Mouse (Mus musculus) E14TG2a.4 (cell line): ENCODE results near the gene Kif2c.

Experiments
- H3K27me3 ChIP-seq: 2 replicates; pipeline ENCODE4 v1.6.1; 2014; ENCODE audit warnings: low read length, control low read depth; ENCODE audit not compliant: insufficient read depth
- H3K36me3 ChIP-seq: 2 replicates; pipeline ENCODE4 v1.6.1; 2014; ENCODE audit warnings: low read length, control low read depth; ENCODE audit not compliant: insufficient read depth
- H3K4me1 ChIP-seq: replicated peaks from 2 replicates; pipeline ENCODE4 v1.6.1; 2014; ENCODE audit warnings: low read depth, low read length, control low read depth
- H3K4me3 ChIP-seq: replicated peaks from 2 replicates; pipeline ENCODE4 v1.5.1; 2014; ENCODE audit warnings: mild to moderate bottlenecking, low read length
- H3K9me3 ChIP-seq: 2 replicates; pipeline ENCODE4 v1.6.1; 2014; ENCODE audit warnings: low read length, control low read depth
- CTCF ChIP-seq: conservative IDR thresholded peaks from 2 replicates; pipeline ENCODE4 v1.5.1; 2014; ENCODE audit warnings: low read length
- NANOG ChIP-seq: IDR thresholded peaks from 2 replicates; pipeline ENCODE4 v1.6.1; 2014; ENCODE audit warnings: borderline replicate concordance, low read length, mixed read lengths
- POU5F1 ChIP-seq: IDR thresholded peaks from 2 replicates; pipeline ENCODE4 v1.6.1; 2014; ENCODE audit warnings: low read length, borderline replicate concordance

The Kif2c gene

DNA sequence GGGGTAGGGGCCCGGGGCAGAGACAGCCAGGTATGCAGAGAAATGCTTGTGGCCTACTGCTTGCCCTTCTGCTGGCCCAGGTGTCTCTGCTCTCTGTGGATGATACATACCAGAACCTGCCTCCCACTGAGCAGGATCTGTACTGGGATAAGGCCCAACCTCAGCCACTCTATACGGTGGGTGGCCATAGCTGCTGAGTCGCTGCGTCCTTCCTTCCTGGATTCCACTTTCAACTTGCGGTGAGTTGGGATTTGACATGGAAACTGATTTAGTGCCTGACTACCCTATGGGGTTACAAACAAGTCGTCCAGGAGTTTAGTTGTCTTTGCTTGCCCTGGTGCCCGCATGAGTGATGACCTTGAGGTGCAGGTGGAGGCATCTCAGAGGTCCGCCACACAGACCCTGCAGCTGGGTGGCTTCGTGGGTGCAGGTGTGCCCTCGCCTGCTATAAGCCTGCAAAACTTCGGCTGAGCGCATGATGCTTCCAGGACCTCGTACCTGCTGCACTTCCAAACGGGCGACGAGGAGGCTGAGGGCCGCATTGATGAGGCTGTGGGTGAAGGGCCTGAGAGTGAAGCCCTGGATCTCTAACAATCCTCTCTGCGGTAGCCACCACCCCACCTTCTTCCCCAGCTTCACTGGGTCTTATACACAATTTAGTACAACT, 34.3 kb downstream of the Kif2c start:
- Histone ChIP-seq H3K4me3 (peak overlapping the region; percentile 63), H3K36me3 (peaks cover 57% of the 10 kb centered on the region), H3K9me3 (no peaks in the 10 kb centered on the region), H3K4me1 (peaks cover 86% of the 10 kb centered on the region), H3K27me3 (no peaks in the 10 kb centered on the region)
- TF ChIP-seq NANOG = no peak
- TF ChIP-seq CTCF = no peak
- no peak for TF ChIP-seq POU5F1

DNA sequence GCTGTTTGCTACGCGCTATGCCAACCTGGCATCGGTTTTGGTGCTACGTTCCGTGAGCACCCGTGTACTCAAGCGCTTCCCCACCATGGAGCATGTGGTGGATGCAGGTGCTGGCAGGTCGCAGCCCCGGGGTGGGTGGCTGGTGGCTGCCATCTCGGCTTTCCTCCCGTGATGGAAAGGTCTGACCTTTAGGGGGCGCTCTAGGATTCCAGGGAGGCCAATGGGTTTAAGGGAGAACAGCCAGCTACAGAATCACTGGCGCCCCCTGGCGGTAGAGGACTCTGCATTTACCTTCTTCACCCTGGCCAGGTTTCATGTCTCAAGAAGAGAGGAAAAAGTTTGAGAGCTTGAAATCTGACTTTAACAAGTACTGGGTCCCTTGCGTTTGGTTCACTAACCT, 36.3 kb downstream of the Kif2c start:
- H3K4me1 ChIP-seq = peaks cover 81% of the 10 kb centered on the region
- TF ChIP-seq NANOG (no peak), CTCF (peak; percentile 98)
- no peaks in the 10 kb centered on the region for H3K27me3 ChIP-seq
- peak overlapping the region; percentile 52 for H3K4me3 ChIP-seq
- peaks cover 39% of the 10 kb centered on the region for H3K36me3 ChIP-seq
- H3K9me3 ChIP-seq = no peaks in the 10 kb centered on the region

DNA sequence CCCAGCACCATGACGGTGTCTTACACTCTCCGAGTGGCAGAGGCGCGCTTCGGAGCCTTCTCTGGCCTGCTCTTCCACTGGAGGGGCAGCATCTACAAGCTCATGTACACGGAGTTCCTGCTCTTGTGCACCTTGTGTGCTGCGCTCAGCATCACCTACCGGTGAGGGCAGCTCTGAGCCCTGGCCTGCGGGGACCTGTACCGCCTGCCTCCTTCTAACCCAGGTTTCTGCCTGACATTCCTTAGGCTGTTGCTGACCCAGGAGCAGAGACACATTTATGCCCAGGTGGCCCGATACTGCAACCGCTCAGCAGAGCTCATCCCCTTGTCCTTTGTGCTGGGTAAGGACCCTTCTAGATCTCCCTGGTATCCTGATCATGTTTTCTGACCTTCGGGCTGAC, 37.2 kb downstream of the Kif2c start:
- TF ChIP-seq CTCF = no peak
- TF ChIP-seq NANOG = no peak
- no peak for TF ChIP-seq POU5F1
- Histone ChIP-seq H3K4me3 (peak overlapping the region; percentile 52; the same call in 1 of the 2 replicates), H3K27me3 (no peaks in the 10 kb centered on the region), H3K9me3 (no peaks in the 10 kb centered on the region), H3K4me1 (peaks cover 74% of the 10 kb centered on the region), H3K36me3 (peaks cover 29% of the 10 kb centered on the region)

DNA sequence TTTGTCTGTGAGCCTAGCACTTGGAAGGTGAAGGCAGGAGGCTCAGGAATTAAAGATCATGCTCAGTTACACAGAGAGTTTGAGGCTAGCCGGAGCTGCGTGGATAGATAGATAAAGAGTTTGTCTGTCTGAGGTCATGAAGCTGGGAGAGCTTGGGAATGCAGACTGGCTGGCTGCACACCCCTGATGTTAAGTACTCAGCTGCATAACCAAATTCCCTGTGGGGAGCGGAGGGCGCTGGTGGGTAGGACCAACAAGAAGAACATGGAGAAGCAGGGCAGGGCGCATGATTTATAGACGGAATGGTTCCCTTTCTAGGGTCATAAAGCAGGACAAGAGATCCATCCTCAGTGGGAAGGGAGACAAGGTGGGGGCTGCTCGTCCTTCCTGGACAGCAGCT, 39.4 kb downstream of the Kif2c start:
- H3K27me3 ChIP-seq = no peaks in the 10 kb centered on the region
- peaks cover 12% of the 10 kb centered on the region; the same call in 1 of the 2 replicates for H3K36me3 ChIP-seq
- no peaks in the 10 kb centered on the region for H3K9me3 ChIP-seq
- no peak overlapping the region for H3K4me3 ChIP-seq
- TF ChIP-seq POU5F1 (no peak), CTCF (no peak), NANOG (no peak)
- peaks cover 73% of the 10 kb centered on the region for H3K4me1 ChIP-seq

DNA sequence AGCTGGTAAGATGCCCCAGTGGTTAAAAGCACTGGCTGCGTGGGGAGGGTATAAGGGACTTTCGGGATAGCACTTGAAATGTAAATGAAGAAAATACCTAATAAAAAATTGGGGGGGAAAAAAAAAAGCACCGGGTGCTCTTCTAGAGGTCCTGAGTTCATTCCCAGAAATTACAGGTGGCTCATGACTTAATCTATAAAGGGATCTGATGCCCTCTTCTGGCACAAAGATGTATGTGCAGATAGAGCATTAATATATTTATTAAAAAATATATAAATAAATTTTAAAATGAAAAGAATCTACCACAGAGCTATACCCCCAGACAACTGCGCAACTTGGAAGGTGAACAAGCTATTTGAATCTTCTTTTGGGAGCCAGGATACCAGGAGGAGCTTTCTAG, 41.8 kb downstream of the Kif2c start:
- TF ChIP-seq CTCF = peak; percentile 15; the same call in 1 of the 2 replicates
- no peak for TF ChIP-seq NANOG
- Histone ChIP-seq H3K9me3 (no peaks in the 10 kb centered on the region), H3K36me3 (no peaks in the 10 kb centered on the region), H3K27me3 (no peaks in the 10 kb centered on the region), H3K4me1 (peaks cover 72% of the 10 kb centered on the region), H3K4me3 (no peak overlapping the region)

DNA sequence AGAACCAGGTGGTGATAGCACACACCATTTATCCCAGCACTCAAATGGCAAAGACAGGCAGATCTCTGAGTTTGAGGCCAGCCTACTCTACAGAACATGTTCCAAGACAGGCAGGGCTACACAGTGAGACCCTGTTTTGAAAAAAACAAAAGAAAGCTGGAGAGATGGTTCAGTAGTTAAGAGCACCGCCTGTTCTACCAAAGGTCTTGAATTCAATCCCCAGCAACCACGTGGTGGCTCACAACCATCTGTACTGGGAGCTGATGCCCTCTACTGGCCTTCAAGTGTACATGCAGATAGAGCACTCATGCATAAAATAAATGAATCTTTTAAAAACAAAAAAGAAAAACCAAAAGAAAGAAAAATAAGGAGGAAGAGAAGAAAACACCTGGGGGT, 43.2 kb downstream of the Kif2c start:
- peak overlapping the region; percentile 50; the same call in 1 of the 2 replicates for H3K4me3 ChIP-seq
- H3K4me1 ChIP-seq = peaks cover 75% of the 10 kb centered on the region
- TF ChIP-seq CTCF (peak; percentile 88), NANOG (no peak), POU5F1 (no peak)

DNA sequence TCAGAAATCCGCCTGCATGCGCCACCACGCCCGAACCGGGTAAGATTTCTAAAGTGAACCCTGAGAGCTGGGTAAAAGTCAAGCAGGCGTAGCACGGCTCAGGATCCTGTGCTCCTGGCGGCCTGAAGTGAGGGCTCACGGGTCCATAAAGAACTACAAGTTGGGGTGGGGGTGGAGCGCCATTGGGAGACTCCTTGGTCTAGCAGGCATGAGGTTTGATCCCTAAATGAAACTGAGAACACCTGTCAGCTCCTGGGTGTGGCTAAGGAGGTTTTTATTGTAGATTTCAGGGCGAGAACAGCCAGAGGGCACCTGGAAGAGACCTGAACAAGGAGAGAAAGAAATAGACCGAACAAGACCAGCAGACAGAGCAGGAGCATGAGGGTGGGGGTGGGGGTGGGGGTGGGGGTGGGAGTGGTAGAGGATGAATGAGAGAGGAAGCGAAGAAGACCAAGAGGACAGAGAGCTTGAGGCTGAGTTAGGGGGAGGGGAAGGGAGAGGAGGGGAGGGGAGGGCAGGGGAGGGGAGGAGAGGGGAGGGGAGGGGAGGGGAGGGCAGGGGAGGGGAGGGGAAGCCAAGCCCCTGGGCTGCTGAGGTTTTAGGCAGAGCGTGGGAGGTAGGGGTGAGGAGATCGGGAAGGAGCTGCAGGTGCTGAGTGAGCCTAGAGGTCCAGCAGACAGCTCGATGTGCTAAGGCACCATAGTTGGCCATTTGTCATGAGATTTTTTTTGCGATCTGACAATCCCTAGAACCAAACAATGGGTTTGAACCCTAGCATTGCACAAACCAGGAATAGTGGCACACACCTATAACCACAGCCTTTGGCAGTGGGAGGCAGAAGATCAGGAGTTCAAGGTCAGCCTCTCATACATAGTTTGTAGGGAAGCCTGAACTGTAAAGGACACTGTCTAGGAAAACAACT, 43.9 kb downstream of the Kif2c start:
- TF ChIP-seq CTCF = no peak
- no peak for TF ChIP-seq POU5F1
- TF ChIP-seq NANOG = no peak
- peaks cover 74% of the 10 kb centered on the region for H3K4me1 ChIP-seq
- H3K9me3 ChIP-seq = no peaks in the 10 kb centered on the region

More for the DNA sequence above, 43.2 kb downstream of the Kif2c start:
- Histone ChIP-seq H3K9me3 (no peaks in the 10 kb centered on the region), H3K27me3 (no peaks in the 10 kb centered on the region), H3K36me3 (no peaks in the 10 kb centered on the region)

DNA sequence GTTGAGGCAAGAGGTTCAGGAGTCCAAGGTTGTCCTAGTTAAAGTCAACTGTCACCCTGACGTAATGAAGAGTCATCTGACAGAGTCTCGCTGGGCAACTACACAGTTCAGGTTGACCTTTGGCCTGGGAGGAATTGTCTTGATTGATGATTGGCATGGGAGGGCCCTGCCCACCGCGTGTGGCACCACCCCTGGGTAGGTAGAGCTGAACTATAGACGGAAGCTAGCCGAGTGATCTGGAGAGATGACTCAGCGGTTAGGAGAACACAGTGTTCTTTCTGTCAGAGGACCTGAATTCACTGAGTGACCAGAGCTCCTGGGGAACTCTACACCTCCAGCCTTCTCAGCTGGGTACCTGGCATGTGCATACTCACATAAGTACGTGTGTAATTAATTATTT, 46.4 kb downstream of the Kif2c start:
- peaks cover 14% of the 10 kb centered on the region for H3K36me3 ChIP-seq
- H3K9me3 ChIP-seq = no peaks in the 10 kb centered on the region
- TF ChIP-seq CTCF (no peak), NANOG (no peak), POU5F1 (no peak)
- H3K4me1 ChIP-seq = peaks cover 81% of the 10 kb centered on the region
- peaks cover 11% of the 10 kb centered on the region for H3K27me3 ChIP-seq
- peak overlapping the region; percentile 39 for H3K4me3 ChIP-seq

More for the DNA sequence above, 43.9 kb downstream of the Kif2c start:
- H3K4me3 ChIP-seq = peak overlapping the region; percentile 50; the same call in 1 of the 2 replicates
- no peaks in the 10 kb centered on the region for H3K36me3 ChIP-seq
- no peaks in the 10 kb centered on the region for H3K27me3 ChIP-seq
